Mouse (Mus musculus) midbrain, embryonic 12.5 days (tissue): ENCODE measurements around the gene Rcc1. TPM values are rescaled to one million over a fixed set of nuclear protein-coding genes. Genes with fewer than 3 reads are reported as not detected.
A peak's percentile ranks its signal among the peaks of the same experiment; 100 is the strongest.
"Not testable (repeated sequence)": the region's sequence is repeated elsewhere in the genome, so short reads cannot be mapped to it uniquely, and the experiment has no call there.

ENCODE experiments used
- ATAC-seq: fragments of 200-750 bp; cut with Nextera tagmentation; 2 replicates; pipeline ENCODE4 v1.8.0; 2017; ENCODE audit warnings: low read depth, moderate TSS enrichment, moderate library complexity; ENCODE audit not compliant: low FRiP score
- H3K27ac ChIP-seq: fragments of 300-500 bp; sonication (generic); replicated peaks from 2 replicates; pipeline ENCODE4 v1.5.1; 2016; ENCODE audit warnings: mild to moderate bottlenecking
- H3K27me3 ChIP-seq: fragments of 300-500 bp; sonication (generic); 2 replicates; pipeline ENCODE4 v1.6.1; 2016; ENCODE audit warnings: mild to moderate bottlenecking
- H3K36me3 ChIP-seq: fragments of 300-500 bp; sonication (generic); 2 replicates; pipeline ENCODE4 v1.6.1; 2016
- H3K4me1 ChIP-seq: fragments of 300-500 bp; sonication (generic); 2 replicates; pipeline ENCODE4 v1.6.1; 2016
- H3K4me2 ChIP-seq: fragments of 300-500 bp; sonication (generic); replicated peaks from 2 replicates; pipeline ENCODE4 v1.6.1; 2016; ENCODE audit warnings: mild to moderate bottlenecking, moderate library complexity
- H3K4me3 ChIP-seq: fragments of 300-500 bp; sonication (generic); 2 replicates; pipeline ENCODE4 v1.5.1; 2016; ENCODE audit warnings: mild to moderate bottlenecking
- H3K9ac ChIP-seq: fragments of 300-500 bp; sonication (generic); replicated peaks from 2 replicates; pipeline ENCODE4 v1.6.1; 2016; ENCODE audit warnings: mild to moderate bottlenecking, moderate library complexity
- H3K9me3 ChIP-seq: fragments of 300-500 bp; sonication (generic); 2 replicates; pipeline ENCODE4 v1.6.1; 2016; ENCODE audit warnings: mild to moderate bottlenecking
- WGBS: fragments of 180-500 bp; shearing (Covaris S2); methylation state at CpG from one replicate; pipeline ENCODE4 v1.1.7; 2016; 5-methylcytosine and 5-hydroxymethylcytosine counted together
- polyA plus RNA-seq: library from polyadenylated mRNA; unstranded; fragments of >200 nt; fragmentation: Nextera tagmentation; extraction: Ambion mirVana; gene quantifications from 2 replicates; pipeline ENCODE4 v1.2.1, GENCODE M21; 2016

The Rcc1 gene
- polyA plus RNA-seq, 1 experiment from 2014 or later: 92.9 TPM

GRCm38 (mm10) chr4:132309140-132309848, 44.1 kb downstream of the Rcc1 start:
- Histone ChIP-seq H3K9me3 (no peaks in the 10 kb centered on the region), H3K4me1 (peaks cover 14% of the 10 kb centered on the region), H3K27me3 (no peaks in the 10 kb centered on the region), H3K4me3 (peak overlapping the region; percentile 65), H3K9ac (peak overlapping the region; percentile 81), H3K27ac (peak overlapping the region; percentile 84), H3K36me3 (peaks cover 40% of the 10 kb centered on the region), H3K4me2 (peak overlapping the region; percentile 93)
- no peak for ATAC-seq
- WGBS: 1% methylated on average over 15 of the region's 15 CpGs

- ATAC-seq: peak; percentile 91
- 1% methylated on average over 41 of the region's 41 CpGs for WGBS
- Histone ChIP-seq H3K4me1 (peaks cover 14% of the 10 kb centered on the region), H3K27me3 (no peaks in the 10 kb centered on the region), H3K9ac (peak overlapping the region; percentile 81), H3K36me3 (peaks cover 33% of the 10 kb centered on the region), H3K4me2 (peak overlapping the region; percentile 93), H3K4me3 (peak overlapping the region; percentile 65), H3K9me3 (no peaks in the 10 kb centered on the region), H3K27ac (peak overlapping the region; percentile 84)
Observed at GRCm38 (mm10) chr4:132308437-132309139, 44.8 kb downstream of the Rcc1 start.

GRCm38 (mm10) chr4:132306004-132306403, 47.4 kb downstream of the Rcc1 start:
- WGBS: 77% methylated on average over 6 of the region's 6 CpGs
- no peak overlapping the region for H3K9ac ChIP-seq
- no peak overlapping the region for H3K4me3 ChIP-seq
- H3K9me3 ChIP-seq: no peaks in the 10 kb centered on the region
- H3K4me2 ChIP-seq: no peak overlapping the region
- peaks cover 11% of the 10 kb centered on the region for H3K36me3 ChIP-seq
- H3K27me3 ChIP-seq: no peaks in the 10 kb centered on the region
- no peak overlapping the region for H3K27ac ChIP-seq
- H3K4me1 ChIP-seq: peaks cover 21% of the 10 kb centered on the region
- ATAC-seq: no peak

GRCm38 (mm10) chr4:132305276-132305675, 48.1 kb downstream of the Rcc1 start:
- H3K9me3 ChIP-seq: no peaks in the 10 kb centered on the region
- no peak overlapping the region for H3K27ac ChIP-seq
- H3K4me1 ChIP-seq: peaks cover 18% of the 10 kb centered on the region
- ATAC-seq: no peak
- no peak overlapping the region for H3K9ac ChIP-seq
- H3K27me3 ChIP-seq: no peaks in the 10 kb centered on the region
- H3K4me3 ChIP-seq: no peak overlapping the region
- 86% methylated on average over 8 of the region's 8 CpGs for WGBS
- no peak overlapping the region for H3K4me2 ChIP-seq
- peaks cover 4% of the 10 kb centered on the region for H3K36me3 ChIP-seq

GRCm38 (mm10) chr4:132303484-132303883, 49.9 kb downstream of the Rcc1 start:
- Histone ChIP-seq H3K4me2 (peak overlapping the region; percentile 61), H3K9ac (peak overlapping the region; percentile 58; the same call in 1 of the 2 replicates), H3K4me3 (peak overlapping the region; percentile 45)
- not testable (repeated sequence) for H3K36me3 ChIP-seq, H3K4me1 ChIP-seq, H3K9me3 ChIP-seq, H3K27me3 ChIP-seq, H3K27ac ChIP-seq, ATAC-seq
- 44% methylated on average over 6 of the region's 6 CpGs for WGBS

- H3K9me3 ChIP-seq: no peaks in the 10 kb centered on the region
- no peak within 1 kb of the TSS for H3K27ac ChIP-seq
- H3K27me3 ChIP-seq: no peaks in the 10 kb centered on the region
- no peaks in the 10 kb centered on the region for H3K36me3 ChIP-seq
- H3K9ac ChIP-seq: peak within 1 kb of the TSS; percentile 58
- peaks cover 7% of the 10 kb centered on the region; the same call in 1 of the 2 replicates for H3K4me1 ChIP-seq
- peak within 1 kb of the TSS; percentile 45 for H3K4me3 ChIP-seq
- 2% methylated on average over 30 of the region's 31 CpGs for WGBS
- ATAC-seq: peak; percentile 38
- H3K4me2 ChIP-seq: peak within 1 kb of the TSS; percentile 61
Observed at GRCm38 (mm10) chr4:132302939-132303479, 50.4 kb downstream of the Rcc1 start, which contains the start of gene Rab42. TSS of gene Rab42 (minus strand) at chr4:132303385.

- Histone ChIP-seq H3K4me2 (peak overlapping the region; percentile 61), H3K9me3 (no peaks in the 10 kb centered on the region), H3K36me3 (no peaks in the 10 kb centered on the region), H3K27me3 (no peaks in the 10 kb centered on the region), H3K4me3 (peak overlapping the region; percentile 45), H3K9ac (no peak overlapping the region), H3K4me1 (peaks cover 7% of the 10 kb centered on the region; the same call in 1 of the 2 replicates), H3K27ac (no peak overlapping the region)
- 71% methylated on average over 16 of the region's 16 CpGs for WGBS
- no peak for ATAC-seq
Observed at GRCm38 (mm10) chr4:132301965-132302938, 51.2 kb downstream of the Rcc1 start.

- no peak overlapping the region for H3K4me3 ChIP-seq
- H3K27me3 ChIP-seq: no peaks in the 10 kb centered on the region
- H3K36me3 ChIP-seq: no peaks in the 10 kb centered on the region
- no peak overlapping the region for H3K27ac ChIP-seq
- no peak overlapping the region for H3K9ac ChIP-seq
- WGBS: 93% methylated on average over 6 of the region's 6 CpGs
- peaks cover 7% of the 10 kb centered on the region; the same call in 1 of the 2 replicates for H3K4me1 ChIP-seq
- H3K4me2 ChIP-seq: no peak overlapping the region
- H3K9me3 ChIP-seq: no peaks in the 10 kb centered on the region
- no peak for ATAC-seq
Observed at GRCm38 (mm10) chr4:132301486-132301885, 51.9 kb downstream of the Rcc1 start.

GRCm38 (mm10) chr4:132299849-132300248, 53.6 kb downstream of the Rcc1 start:
- no peak for ATAC-seq
- Histone ChIP-seq H3K27me3 (no peaks in the 10 kb centered on the region), H3K27ac (no peak overlapping the region), H3K9ac (no peak overlapping the region), H3K36me3 (no peaks in the 10 kb centered on the region), H3K4me2 (no peak overlapping the region), H3K4me3 (no peak overlapping the region), H3K4me1 (peaks cover 7% of the 10 kb centered on the region; the same call in 1 of the 2 replicates), H3K9me3 (no peaks in the 10 kb centered on the region)
- 91% methylated on average over 1 of the region's 1 CpGs for WGBS

- 49% methylated on average over 8 of the region's 8 CpGs for WGBS
- ATAC-seq: no peak
- Histone ChIP-seq H3K4me2 (no peak overlapping the region), H3K27me3 (no peaks in the 10 kb centered on the region), H3K27ac (no peak overlapping the region), H3K36me3 (peaks cover 38% of the 10 kb centered on the region), H3K9me3 (0 out of 2 replicates have a peak, but pooled peaks cover 3% of the 10 kb centered on the region), H3K9ac (no peak overlapping the region), H3K4me1 (no peaks in the 10 kb centered on the region), H3K4me3 (no peak overlapping the region)
Observed at GRCm38 (mm10) chr4:132295696-132296390, 57.6 kb downstream of the Rcc1 start.
